Mouse (Mus musculus) right cerebral cortex, postnatal 4 days (tissue): ENCODE data around the gene Slco3a1.

Source experiments
- DNase-seq: peaks from one replicate; pipeline ENCODE4 v3.0.0-alpha.2; 2022

Gene Slco3a1

GRCm38 (mm10) chr7:74269283-74270088, 285.1 kb downstream of the Slco3a1 start:
- no peak for DNase-seq

DNA sequence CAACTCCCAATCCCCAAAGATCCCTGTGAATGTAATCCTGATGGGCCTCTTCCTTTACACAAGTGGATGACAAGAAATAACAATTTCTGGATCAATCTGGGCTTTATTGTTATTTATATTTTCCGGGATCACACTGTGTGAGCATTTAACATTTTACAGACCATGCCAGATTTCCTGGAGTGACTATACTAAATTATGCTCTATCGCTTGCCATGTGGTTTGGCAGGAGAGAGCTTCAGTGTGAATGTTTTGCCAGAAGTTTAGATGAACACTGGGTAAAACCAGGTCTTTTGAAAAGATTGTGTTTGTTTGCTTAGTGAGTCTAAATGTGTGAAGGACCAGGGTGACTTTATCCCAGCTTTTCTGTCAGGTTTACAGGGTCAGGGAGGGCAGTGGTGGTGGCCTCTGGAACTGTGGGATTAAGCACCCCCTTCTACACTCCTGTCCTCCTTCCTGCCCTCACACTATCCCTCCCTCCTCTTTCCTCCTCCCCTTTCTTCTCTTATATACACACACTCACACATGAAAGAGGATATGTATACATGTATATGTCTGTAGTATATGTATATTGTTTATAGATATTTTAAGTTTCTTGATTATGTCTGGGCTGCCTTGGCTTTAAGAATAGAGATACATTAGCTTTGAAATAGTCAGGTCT, 287.9 kb downstream of the Slco3a1 start:
- no peak for DNase-seq

DNA sequence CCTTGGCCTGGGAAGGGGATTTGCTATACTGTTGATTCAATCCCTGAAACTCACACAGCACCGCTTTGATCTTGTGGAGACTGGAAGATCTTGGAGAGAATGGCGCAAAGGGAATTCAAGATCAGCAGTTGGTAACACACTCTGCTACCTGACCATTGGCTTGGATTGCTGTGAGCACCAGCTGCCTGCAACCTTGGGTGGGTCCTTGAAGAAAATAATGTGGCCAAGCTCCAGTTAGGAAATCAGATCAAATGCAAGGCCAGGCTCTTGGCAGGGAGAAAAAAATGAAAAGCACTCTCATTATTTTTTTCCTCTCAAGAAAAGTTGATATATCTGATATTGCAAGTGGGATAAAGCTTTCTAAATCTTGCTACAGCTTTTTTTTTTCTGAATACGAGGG, 298.3 kb downstream of the Slco3a1 start:
- DNase-seq, result no peak

- no peak for DNase-seq
Measured at GRCm38 (mm10) chr7:74252066-74252465, 302.5 kb downstream of the Slco3a1 start.

- DNase-seq, result no peak
Measured at GRCm38 (mm10) chr7:74241236-74241635, 313.3 kb downstream of the Slco3a1 start.

- DNase-seq, result peak; percentile 5
Measured at GRCm38 (mm10) chr7:74240459-74241172, 314.0 kb downstream of the Slco3a1 start.
